Mouse (Mus musculus) monocyte, adult 5-6 weeks (primary cell): ENCODE measurements around the gene Aars2. TPM values are rescaled to one million over a fixed set of nuclear protein-coding genes. Genes with fewer than 3 reads are reported as not detected.

Experiments
- ATAC-seq: fragments of 153-309, 156-312 bp; replicated peaks from 2 replicates; pipeline ENCODE4 v1.8.0; 2017; ENCODE audit warnings: mild to moderate bottlenecking; ENCODE audit not compliant: low TSS enrichment, insufficient number of reproducible peaks, severe bottlenecking, poor library complexity, low FRiP score
- total RNA-seq: library from RNA; stranded (forward); fragments of 200-1000, 200-491, 200-594 nt; gene quantifications from 3 replicates; pipeline ENCODE4 v1.2.3, GENCODE M21; 2017

Aars2 gene
- total RNA-seq = 3.1 to 5.3 TPM (median 4.3 TPM) in 3 replicates

DNA sequence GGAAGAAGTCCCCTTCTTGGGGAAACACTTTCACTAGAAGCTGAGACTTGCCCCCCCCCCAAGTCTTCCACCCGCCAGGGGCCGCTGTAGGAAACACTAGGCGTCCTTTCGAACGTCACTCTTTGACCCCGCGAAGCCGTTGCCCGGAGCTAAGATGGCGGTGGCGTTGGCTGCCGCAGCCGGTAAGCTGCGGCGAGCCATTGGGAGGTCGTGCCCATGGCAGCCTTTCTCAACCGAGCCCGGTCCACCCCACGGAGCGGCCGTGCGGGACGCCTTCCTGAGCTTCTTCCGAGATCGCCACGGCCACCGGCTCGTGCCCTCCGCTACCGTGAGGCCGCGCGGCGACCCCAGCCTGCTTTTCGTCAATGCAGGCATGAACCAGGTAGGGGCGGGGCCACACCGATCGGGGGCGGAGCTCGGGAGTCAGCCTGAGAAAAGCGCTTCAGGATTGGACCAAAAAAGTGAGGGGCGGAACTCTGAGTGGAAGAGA, at the start of gene Aars2:
Aars2 (plus strand) TSS at position 142 of the 490 bp plus-strand sequence.
- ATAC-seq = peak; percentile 89

DNA sequence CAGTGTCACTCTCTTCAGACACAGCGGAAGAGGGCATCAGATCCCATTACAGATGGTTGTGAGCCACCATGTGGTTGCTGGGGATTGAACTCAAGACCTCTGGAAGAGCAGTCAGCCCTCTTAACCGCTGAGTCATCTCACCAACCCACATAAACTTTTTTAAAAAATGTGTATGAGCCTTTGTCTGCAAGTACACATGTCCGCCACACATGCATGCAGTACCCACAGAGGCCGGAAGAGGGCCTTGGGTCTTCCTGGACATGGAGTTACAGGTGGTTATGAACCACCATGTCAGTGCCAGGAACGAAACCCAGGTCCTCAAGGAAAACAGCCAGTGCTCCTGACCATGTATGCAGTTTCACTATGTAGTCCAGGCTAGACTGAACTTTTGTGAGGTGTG, 49.2 kb upstream of the Aars2 start:
- no peak for ATAC-seq

DNA sequence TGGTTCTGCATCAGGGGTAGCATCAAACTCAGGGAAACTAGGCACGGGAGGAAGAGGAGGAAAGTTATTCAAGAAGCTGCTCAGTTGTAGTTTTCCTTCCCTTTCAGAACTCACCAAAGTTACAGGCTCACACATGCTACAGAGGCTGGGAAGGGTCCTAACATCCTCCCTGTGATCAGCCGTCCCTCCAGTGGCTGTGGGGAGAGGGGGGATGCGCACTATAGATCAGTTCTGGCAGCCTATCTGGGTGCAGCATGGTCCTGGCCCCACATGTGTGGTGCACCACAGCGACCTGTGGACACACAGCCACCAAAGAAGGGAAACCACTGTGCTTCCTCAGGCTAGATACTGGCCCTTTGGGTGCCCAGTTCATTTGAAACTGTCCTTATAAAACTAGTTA, 48.1 kb upstream of the Aars2 start:
- no peak for ATAC-seq

GRCm38 (mm10) chr17:45459062-45459461, 47.6 kb upstream of the Aars2 start:
- ATAC-seq = no peak

DNA sequence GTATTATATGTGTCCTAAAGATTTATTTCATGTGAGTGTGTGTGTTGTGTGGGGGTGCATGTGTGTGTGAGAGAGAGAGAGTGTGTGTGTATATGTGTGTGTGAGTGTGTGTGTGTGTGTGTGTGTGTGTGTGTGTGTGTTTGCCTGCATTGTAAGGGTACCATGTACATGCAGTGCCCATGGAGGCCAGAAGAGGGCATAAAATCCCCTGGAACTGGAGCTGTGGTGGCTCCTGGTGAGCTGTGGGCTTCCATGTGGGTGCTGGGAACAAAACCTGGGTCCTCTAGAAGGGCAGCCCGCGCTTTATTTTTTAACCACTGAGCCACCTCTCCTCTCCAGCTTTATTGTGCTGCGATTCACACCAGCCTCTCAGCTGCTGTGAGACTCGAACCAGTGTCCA, 44.1 kb upstream of the Aars2 start:
- no peak for ATAC-seq

DNA sequence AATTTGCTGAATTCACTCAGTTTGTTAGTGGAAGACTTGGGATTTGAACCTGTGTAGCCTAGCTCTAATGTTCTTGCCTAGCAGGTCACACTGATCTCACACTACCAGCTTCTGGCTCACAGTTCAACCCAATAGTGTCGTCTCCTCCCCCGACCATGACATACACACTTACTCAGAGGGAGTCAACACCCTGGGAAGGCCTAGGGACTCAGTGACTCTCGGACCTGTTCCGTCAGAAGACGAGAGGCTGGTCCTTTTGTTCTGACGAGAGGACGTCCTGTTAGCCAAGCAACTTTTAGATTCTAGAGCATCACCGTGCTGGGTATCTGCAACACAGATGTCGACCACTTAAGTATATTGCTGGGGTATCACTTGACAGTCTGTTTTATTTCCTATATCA, 42.4 kb upstream of the Aars2 start:
- no peak for ATAC-seq

GRCm38 (mm10) chr17:45466701-45467100, 39.9 kb upstream of the Aars2 start:
- no peak for ATAC-seq

GRCm38 (mm10) chr17:45468302-45468701, 38.3 kb upstream of the Aars2 start:
- no peak for ATAC-seq

GRCm38 (mm10) chr17:45470726-45471125, 35.9 kb upstream of the Aars2 start:
- ATAC-seq = no peak

GRCm38 (mm10) chr17:45473667-45474066, 33.0 kb upstream of the Aars2 start:
- ATAC-seq = no peak

DNA sequence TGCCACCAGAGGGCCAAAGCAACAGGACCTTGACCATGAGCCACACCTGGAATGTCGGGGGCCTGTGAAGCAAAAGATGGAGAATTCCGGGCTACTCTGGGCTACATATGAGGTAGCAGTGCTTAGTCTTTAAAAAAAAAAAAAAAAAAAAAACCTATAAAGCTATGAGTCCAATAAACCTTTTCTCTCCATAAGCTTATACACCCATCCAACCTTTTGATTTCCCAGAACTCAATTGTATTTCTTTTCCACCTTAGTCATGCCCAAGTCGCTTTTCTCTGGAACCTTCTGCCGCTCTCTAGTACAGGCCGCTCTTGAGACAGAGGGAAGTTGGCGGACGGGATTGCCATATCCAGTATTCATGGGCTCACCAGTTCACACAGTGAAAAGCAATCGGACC, 32.5 kb upstream of the Aars2 start:
- no peak for ATAC-seq

GRCm38 (mm10) chr17:45474669-45475465, 31.8 kb upstream of the Aars2 start, which contains the start of gene Spats1:
Gene Spats1 (minus strand): TSS chr17:45475415.
- ATAC-seq = 0 out of 2 replicates have a peak, but pooled peaks have one; percentile 41

DNA sequence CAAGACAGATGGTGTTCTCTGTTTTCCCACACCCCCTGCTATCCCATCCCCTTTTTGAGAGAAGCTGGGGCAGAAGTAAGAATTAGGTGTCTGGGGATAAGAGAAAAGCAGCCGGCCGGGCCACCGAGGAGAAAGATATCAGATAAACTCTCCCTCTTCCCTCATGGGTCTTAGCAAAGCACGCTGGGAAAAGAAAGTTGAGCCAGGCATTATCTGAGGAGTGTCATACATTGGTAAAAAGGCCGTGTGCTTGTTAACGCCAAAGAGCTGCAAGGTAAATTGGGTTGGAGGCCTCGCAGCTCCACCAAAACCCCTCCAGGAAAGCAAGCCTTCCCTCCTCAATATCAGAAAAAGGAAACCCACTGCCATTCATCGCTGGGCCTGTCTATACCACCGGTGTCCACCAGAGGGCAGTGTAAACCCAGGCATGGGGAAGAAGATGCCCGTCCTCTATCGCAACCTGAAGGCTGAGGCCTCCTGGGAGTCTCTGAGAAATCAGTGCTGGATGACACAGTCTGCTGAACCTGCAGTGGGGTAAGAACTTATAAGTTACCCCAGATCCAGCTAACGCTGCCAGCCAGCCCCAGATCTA, 28.3 kb upstream of the Aars2 start:
- peak; percentile 81 for ATAC-seq

DNA sequence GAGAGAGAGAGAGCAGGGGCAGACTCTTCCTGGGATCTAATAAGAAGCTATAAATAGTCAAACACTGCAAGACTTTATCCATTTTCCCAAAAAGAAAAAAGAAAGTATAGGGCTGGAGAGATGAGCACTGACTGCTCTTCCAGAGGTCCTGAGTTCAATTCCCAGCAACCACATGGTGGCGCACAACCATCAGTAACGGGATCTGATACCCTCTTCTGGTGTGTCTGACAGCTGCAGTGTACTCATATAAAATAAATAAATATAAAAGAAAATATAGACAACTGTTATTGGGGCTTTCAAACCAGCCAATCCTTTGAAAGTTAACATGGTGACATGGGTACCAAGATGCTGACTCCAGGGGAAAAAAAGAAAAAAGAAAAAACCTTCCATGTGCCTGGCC, 26.2 kb upstream of the Aars2 start:
- ATAC-seq = no peak

GRCm38 (mm10) chr17:45485581-45485980, 21.1 kb upstream of the Aars2 start:
- no peak for ATAC-seq

DNA sequence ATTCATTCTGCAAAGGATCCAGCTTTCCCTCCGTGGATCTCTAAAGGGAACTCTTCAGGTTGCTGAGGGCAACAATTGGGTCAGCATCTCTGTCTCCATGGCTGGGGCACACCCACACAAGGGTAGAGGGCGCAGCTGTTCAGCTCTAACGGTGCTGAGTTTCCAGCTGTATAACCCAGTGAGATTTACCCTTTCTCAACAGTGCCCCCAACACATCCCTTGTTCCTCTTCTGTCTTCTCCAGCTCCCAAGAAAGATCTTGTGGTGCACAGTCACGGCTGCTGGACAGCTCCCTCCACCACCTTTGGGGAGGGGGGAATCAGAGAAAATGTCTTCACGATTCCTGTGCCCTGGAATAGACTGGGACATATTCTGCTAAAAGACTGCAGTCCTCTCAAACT, 19.4 kb upstream of the Aars2 start:
- ATAC-seq = no peak

- no peak for ATAC-seq
Observed at GRCm38 (mm10) chr17:45488321-45489254, 18.1 kb upstream of the Aars2 start.

- no peak for ATAC-seq
Observed at GRCm38 (mm10) chr17:45489736-45490135, 16.9 kb upstream of the Aars2 start.

GRCm38 (mm10) chr17:45490532-45491154, 16.0 kb upstream of the Aars2 start:
- no peak for ATAC-seq
